Mouse (Mus musculus) heart, postnatal 36 days (tissue): ENCODE results near the gene Ddit4. TPM values are rescaled to one million over a fixed set of nuclear protein-coding genes. Genes with fewer than 3 reads are reported as not detected.

ENCODE experiments used
- DNase-seq, 2 experiments: peaks; one replicate each; pipeline ENCODE4 v3.0.0; 2021 to 2022
- intact Hi-C: fragments of 180-260 bp; cut with DNase I; formaldehyde crosslinking; loops from one replicate; pipeline ENCODE4 v1.15.1; 2025
- total RNA-seq, 2 experiments: library from RNA; stranded (reverse); gene quantifications; 2 replicates each; pipeline ENCODE4 v1.2.3; 2021

Gene Ddit4
- total RNA-seq, 2 experiments from 2014 or later: 37.1 to 64.2 TPM

DNA sequence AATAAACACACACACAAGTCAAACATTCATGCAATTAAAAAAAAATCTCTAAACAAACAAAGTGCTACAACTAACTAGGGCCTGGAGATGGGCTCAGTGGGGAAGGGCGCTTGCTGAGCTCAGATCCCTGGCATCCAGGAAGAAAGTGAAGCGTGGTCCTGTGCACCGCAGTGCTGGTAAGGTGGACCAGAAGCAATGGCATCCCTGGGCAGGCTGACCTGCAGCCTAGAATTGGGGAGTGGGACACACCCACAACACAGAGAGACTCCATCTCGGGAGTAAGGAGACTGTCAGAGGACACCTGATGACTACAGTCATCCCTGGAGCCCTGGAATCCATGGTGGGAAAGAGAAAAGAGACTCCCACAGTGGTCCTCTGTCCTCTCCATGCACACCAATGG, 21.8 kb upstream of the Ddit4 start:
- DNase-seq: no peak
- intact Hi-C loops: loop anchor here (2.0 kb wide), 1 partner anchor 63 kb away; no protein-coding TSS in a partner anchor

DNA sequence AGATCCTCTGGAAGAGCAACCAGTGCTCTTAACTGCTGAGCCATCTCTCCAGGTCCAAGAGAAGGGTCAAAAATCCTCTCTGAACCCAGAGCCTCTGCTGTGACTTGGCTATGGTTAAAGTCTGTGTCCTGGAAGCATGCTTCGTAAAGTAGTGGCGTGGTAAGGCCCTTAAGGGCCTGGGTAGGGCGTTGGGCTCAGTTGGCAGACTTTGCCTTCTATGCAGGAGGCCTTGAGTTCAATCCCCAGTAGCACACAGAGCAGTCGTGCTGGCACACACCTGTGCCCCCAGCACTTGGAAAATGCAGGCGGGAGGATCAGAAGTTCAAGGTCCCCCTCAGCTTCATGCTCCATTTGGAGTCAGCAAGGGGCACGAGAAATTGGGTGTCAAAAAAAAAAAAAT, 21.4 kb upstream of the Ddit4 start:
- intact Hi-C loops: loop anchor here (2.0 kb wide), 1 partner anchor 62 kb away; no protein-coding TSS in a partner anchor
- no peak for DNase-seq

- intact Hi-C loops: loop anchor here (2.0 kb wide), 1 partner anchor 62 kb away; no protein-coding TSS in a partner anchor
- DNase-seq: peak; percentile 71 to 75
Measured at GRCm38 (mm10) chr10:59972534-59972933, 20.9 kb upstream of the Ddit4 start.

DNA sequence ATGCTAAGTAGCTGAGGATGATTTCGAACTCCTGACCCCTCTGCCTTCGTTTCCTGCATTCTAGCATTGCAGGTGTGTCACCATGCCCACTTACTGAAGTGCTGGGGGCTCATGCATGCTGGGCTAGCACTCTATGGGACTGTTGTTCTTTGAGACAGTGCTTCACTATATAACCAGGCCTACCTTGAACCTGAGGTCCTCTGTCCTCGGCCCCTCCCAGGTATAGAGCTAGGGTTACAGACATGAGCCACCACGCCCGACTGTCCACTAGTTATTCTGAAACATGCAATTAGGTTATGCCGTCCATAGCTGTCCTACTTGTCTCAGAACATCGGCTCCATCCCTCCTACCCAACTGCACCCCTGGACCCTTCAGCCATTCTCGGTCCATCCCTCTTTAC, 20.2 kb upstream of the Ddit4 start:
- DNase-seq: no peak
- intact Hi-C loops: loop anchor here (2.0 kb wide), 2 partner anchors 21 to 61 kb away; partner anchors contain the start of gene Ddit4

GRCm38 (mm10) chr10:59970450-59971062, 18.9 kb upstream of the Ddit4 start:
- intact Hi-C loops: loop anchor here (2.0 kb wide), 1 partner anchor 20 kb away; the partner anchor contains the start of gene Ddit4

GRCm38 (mm10) chr10:59969821-59970449, 18.3 kb upstream of the Ddit4 start:
- DNase-seq: peak; percentile 86 to 91
- intact Hi-C loops: loop anchor here (2.0 to 5.0 kb wide), 2 partner anchors 19 to 32 kb away; partner anchors contain the start of genes Anapc16, Ascc1 and Ddit4

More at GRCm38 (mm10) chr10:59970450-59971062, 18.9 kb upstream of the Ddit4 start:
- peak in 1 of 2 experiments; percentile 74 for DNase-seq

- peak; percentile 78 to 79 for DNase-seq
- intact Hi-C loops: loop anchor here (5.0 kb wide), 1 partner anchor 35 kb away; the partner anchor contains the start of genes Anapc16 and Ascc1
Measured at GRCm38 (mm10) chr10:59967309-59967942, 15.8 kb upstream of the Ddit4 start.

DNA sequence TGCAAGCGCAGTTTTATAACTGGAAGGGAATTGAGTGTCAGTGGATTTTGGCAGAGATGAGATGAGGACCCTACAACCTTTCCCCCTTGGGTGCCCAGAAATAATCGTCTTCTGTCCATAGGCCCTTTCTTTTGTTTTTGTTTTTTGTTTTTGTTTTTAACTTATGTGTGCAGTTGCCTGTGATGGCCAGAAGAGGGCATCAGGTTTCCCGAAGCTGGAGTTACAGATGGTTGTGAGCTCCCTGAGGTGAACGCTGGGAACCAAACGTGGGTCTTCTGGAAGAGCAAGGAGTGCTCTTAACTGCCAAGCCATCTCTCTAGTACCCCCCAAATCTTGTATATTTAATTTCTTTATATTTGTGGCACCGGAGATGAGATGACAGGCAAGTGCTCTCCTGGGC, 15.1 kb upstream of the Ddit4 start:
- no peak for DNase-seq
- intact Hi-C loops: loop anchor here (5.0 kb wide), 1 partner anchor 36 kb away; the partner anchor contains the start of genes Anapc16 and Ascc1

- intact Hi-C loops: loop anchor here (5.0 kb wide), 1 partner anchor 37 kb away; the partner anchor contains the start of genes Anapc16 and Ascc1
- DNase-seq: no peak
Measured at GRCm38 (mm10) chr10:59965788-59966187, 14.2 kb upstream of the Ddit4 start.

DNA sequence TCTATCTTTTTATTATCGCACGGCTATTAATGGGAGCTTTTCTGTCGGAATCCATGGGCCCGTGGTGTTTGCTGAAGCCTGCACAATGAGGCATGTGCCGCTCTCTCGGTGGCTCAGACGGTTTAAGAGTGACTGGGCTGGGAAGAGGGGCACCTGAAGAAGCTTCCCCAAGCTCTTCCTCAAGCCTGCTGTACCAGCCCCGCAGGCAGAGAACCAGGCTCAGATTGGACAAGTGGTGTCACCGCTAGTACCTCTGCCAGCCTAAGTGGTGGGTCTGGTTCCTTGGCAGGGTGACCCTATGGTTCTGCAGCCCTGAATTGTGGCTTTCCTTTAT, 13.7 kb upstream of the Ddit4 start:
- intact Hi-C loops: loop anchor here (5.0 kb wide), 1 partner anchor 37 kb away; the partner anchor contains the start of genes Anapc16 and Ascc1
- no peak for DNase-seq

DNA sequence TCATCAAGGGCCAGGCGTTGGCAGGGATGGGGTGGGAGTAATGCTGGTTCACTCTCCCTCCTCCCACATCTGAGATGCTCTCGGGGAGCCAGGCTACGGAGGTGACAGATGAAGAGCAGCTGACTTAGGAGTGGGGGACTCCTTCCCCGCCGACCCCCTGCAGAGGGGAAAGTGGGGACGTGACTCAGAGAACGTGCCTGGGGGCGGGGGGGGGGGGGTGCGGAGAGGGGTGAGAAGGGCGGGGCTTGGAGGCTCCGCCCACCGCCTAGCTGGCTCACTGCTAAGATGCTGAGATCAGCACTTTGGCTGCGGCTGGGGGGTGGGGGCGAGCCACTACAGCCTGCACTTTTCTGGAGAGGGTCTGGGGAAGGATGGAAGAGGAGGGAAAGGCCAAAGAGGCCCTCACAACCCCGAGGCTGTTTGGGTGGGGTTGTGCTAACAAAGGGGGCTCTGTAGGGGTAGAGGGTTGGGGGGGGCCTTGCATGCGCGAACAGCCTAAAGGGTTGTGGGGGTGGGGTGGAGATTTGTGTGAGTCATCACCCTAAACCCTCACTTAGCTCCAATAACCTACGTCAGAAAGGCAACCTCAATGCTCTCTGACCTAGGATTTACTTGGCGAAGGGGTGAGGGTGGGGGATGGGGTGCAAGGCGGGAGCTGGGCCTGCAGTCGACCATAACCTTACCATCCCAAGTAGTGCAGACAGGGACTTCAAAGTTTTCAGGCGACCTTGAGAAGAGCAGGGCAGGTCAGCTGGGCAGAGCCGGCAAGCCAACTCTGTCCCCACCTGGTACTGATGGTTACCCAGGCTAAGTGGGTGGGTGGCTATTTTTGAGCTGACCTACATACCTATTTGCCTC, 13.1 kb upstream of the Ddit4 start:
- intact Hi-C loops: loop anchor here (5.0 kb wide), 1 partner anchor 38 kb away; the partner anchor contains the start of genes Anapc16 and Ascc1
- DNase-seq: peak in 1 of 2 experiments; percentile 47

- DNase-seq: no peak
- intact Hi-C loops: no loop called here
Measured at GRCm38 (mm10) chr10:59963609-59964008, 12.0 kb upstream of the Ddit4 start.

DNA sequence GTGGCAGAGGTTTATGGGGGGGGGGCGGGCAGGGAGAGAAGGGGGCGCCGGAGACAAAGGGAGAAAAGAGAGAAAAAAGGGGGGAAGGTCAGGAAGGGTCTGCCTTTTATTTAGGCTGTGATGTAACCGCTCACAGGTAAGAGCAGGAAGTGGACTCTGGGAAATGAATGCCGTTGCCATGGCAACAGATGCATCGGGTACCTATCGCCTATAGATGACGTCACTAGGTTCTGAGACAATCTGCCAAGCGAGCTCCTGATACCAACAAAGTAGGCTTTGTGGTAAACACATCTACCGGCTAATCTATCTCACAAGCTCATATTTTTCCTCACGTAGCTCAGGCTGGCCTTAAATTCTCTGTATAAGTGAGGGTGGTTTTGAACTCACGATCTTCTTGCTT, 7.9 kb upstream of the Ddit4 start:
- intact Hi-C loops: no loop called here
- no peak for DNase-seq

GRCm38 (mm10) chr10:59958458-59958857, 6.8 kb upstream of the Ddit4 start:
- intact Hi-C loops: no loop called here
- peak in 1 of 2 experiments; percentile 45 for DNase-seq

DNA sequence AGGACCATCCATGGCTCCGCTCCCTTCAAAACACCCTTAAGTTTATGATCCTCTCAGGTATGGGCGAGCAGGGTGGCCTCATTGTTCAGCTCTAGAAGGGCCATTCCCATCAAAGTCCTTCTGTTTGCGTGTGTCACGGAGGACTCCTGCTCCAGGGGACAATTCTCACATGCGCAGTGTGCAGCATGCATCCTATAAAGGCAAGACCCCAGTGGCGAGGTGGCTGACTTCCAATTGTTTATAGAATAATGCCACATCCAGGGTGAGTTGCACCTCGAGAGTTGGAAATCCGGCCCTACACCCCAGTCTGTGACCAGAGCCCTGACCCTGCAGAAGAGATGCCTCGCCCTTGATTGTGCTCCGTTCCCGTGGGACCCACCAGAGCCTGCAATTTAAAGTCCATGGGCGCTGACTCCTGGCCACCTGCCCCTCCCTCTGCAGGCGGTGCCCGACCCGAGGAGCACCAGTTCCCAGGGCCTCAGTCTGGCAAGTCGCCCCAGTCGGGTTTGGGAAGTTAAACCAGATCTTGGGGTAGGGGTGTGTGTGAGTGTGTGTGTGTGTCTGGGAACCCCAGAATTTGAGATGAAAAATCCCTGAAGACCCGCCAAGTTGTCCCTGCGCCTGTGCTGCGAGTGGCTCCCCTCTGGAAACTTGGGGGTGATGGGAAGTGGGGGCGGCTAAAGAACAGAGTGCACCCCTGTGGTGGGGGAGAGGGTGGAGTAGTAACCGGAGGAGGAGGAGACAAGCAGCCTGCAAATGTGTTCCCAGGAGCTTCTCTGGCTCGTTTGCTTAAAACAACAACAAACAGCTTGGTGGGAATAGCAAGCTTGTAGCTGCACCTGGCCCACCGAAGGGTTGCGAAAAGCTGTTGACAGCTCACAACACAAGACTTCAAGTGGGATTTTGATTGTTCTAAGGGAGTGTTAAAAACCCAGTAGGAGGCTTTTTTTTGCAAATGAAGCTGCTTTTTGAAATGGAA, 5.8 kb upstream of the Ddit4 start:
- peak; percentile 66 to 80 for DNase-seq
- intact Hi-C loops: no loop called here

DNA sequence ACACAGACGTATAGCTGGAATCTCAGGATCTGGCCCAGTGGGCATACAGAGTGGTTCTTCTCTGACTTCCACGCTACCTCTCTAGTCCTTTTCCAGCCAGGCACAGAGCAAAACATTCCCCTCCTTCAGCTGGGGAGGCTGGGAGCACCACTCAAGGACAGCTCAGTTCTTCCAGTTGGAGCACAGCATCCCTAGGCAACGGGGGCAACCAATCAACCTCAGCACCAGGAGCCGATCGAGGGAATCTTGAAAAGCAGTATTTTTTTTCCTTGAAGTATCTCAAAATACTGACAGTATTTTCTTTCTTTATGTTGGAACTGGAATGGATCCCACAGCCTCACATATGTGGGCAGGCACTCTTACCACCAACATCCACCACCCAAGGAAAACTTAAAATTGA, 5.0 kb upstream of the Ddit4 start:
- intact Hi-C loops: no loop called here
- DNase-seq: no peak

- intact Hi-C loops: no loop called here
- no peak for DNase-seq
Measured at GRCm38 (mm10) chr10:59953564-59954039, 2.0 kb upstream of the Ddit4 start.

DNA sequence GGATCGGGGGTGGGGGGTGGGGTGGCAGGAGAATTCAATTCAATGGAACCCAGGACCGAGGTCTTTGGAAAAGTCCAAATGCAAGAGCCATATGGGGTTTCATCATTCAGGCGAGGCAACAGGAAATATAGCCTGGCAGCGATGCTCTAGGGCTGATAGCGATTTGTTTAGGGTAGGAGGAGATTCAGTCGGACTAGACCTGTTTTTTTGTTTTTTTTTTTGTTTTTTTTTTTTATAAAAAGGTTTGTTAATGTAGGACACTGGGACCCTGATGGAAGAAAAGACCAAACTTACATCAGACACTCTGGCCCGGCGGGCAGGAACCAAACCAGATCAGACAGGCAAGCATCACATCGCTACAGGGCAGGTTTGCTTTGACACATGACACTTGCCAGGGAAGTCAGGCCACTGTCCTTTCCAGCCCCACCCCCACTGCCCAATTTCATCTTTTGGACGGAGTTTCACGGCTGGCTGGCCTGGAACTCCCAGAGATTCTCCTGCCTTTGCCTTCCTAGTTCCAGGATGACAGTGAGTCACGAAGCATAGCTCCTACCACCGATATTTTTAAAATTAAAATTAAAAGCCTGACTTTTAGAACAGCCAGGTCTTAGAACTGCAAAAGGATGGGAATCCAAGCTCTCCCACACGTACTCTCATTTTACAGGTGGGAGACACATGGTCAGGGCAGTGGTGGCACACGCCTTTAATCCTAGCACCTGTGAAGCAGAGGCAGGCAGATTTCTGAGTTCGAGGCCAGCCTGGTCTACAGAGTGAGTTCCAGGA, 1.3 kb upstream of the Ddit4 start:
- intact Hi-C loops: loop anchor here (1.0 kb wide), 1 partner anchor 21 kb away; no protein-coding TSS in a partner anchor
- peak; percentile 52 to 58 for DNase-seq
